Mouse (Mus musculus) spleen, adult 12 weeks (tissue): ENCODE results near the gene Pepd.

Experiments
- DNase-seq: peaks from one replicate; pipeline ENCODE4 v3.0.0; 2022; ENCODE audit warnings: low spot score

Pepd gene

GRCm38 (mm10) chr7:35027801-35028420, 115.7 kb downstream of the Pepd start:
- no peak for DNase-seq

DNA sequence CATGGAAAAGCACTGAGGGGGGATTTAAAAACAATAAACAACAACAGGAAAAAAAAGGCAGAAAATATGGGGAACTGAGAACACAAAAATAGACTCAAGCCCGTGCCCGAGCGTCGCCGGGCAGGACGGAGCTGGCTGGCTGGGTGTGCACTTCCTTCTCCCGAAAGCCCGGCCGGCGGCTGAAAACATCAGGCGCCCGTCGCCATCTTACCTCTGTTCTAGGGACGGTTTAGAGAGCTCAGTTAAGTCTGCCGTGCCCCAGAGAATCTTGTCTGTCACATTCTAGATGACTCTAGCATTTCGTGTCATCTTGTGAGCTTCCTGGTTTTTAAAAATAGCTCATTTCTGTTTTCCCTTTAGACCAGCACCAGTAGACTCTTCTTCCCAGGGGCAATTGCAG, 116.4 kb downstream of the Pepd start:
- DNase-seq = no peak

DNA sequence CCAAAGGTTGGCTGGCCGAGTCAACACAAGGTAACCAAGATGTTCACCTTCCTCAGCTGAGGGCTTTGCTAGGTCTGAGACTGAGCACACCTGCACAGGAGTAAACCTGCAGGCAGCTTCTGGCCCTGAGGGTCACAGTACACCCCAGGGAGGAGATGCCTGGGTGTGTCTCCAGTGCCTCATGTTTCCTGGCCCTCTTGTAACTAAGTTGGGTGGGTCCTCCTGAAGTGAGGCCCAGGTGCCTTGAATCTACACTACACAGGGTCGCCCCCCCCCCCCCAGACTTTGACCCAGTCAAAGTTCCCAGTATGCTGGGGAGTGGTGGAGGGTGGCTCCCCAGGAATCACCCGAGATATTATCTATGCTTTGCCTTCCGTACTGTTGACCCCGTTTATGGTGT, 117.0 kb downstream of the Pepd start:
- DNase-seq = no peak

DNA sequence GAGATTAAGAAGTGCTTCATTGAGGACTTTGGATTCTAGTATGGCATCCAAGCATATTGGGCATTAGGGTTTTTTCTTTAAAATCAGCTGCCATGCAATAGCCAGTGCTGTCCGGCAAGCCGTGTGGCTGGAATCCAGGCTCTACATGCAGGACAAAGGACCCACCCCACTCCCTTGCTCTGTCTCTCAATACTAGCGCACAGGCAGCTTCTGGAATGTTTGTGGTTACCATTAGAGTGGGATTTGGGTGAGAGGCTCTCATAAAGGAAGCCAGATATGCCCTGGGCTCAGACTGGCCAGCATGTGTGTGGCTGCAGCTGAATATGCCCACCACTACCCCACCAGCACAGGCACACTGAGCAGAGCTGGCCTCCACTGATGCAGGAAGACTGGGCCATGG, 117.5 kb downstream of the Pepd start:
- no peak for DNase-seq

GRCm38 (mm10) chr7:35030567-35030966, 118.4 kb downstream of the Pepd start:
- no peak for DNase-seq

DNA sequence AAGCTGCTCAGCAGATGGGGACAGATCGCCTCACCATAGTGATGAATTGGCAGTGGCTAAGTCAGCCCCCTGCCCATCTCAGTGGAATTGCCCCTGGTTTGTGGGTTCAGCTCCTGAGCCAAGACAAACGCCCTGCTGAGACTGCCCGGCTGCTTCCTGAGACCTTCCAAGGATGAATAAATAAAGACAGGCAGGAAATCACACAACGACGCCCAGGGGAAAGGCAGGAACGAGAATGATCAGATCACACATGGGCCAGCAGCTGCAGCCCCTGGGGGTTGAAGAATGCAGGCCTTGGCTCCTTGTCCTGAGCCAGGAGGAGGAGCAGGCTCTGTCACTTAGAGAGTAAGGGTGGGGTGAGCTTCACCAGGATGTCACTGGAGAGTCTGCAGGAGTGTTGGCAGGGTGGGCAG, 123.0 kb downstream of the Pepd start:
- DNase-seq = no peak

DNA sequence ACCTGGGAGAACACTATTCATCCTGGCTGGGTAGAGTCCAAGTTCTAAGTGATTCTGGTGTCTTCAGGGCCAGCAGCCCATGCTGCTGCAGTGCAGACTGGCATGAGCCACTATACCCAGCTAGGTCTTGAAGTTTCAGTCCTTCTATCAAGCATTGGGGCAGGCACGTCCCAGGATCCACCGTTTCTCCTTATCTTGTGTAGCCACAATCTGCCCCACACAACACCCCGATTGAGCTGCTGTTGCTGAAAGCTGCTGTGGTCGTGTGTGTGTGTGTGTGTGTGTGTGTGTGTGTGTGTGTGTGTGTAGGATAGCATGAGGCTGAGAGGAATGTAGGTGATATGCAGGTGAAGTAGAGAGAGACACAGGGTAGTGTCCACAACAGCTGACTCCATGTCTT, 123.4 kb downstream of the Pepd start:
- DNase-seq = no peak

DNA sequence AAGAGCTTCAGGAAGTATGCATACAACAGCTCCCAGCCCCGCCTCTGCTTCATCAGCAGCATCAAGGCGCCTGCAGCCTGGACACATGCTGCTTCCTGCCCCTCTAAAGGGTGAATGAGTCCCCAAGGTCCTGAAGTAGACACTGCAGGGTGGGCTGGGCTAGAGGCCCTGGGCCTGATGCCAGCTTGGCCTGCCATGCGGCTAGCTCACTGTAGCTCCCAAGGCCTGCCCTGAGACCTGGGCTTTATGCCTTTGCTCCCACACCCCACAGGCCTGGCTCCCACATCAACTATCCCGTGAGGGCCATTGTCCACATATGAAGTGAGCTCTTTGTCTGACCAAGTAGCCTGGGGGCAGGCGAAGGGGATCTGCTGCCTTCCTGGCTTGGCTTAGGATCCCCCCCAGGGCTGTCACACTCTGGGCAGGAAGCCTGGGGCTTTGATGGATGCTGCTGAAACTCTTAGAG, 124.1 kb downstream of the Pepd start:
- DNase-seq = no peak

DNA sequence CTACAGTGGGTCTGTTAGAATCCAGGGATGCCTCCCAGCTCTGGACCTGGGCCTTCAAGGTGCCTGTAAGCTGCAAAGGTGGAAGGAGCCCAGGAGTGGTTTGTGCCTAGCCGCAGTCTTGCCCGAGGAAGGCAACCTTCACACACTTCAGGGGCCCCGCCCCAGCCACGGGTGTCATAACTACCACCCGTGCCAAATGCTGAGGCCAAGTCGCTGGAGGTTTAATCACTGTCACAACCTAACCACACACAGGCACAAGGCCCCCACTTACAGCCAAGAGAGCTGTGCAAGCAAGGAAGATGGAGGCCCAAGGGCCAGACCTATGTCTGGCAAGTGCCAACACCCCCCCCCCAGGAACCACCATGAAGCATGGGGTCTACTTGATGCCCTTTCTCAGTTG, 125.2 kb downstream of the Pepd start:
- DNase-seq = no peak

DNA sequence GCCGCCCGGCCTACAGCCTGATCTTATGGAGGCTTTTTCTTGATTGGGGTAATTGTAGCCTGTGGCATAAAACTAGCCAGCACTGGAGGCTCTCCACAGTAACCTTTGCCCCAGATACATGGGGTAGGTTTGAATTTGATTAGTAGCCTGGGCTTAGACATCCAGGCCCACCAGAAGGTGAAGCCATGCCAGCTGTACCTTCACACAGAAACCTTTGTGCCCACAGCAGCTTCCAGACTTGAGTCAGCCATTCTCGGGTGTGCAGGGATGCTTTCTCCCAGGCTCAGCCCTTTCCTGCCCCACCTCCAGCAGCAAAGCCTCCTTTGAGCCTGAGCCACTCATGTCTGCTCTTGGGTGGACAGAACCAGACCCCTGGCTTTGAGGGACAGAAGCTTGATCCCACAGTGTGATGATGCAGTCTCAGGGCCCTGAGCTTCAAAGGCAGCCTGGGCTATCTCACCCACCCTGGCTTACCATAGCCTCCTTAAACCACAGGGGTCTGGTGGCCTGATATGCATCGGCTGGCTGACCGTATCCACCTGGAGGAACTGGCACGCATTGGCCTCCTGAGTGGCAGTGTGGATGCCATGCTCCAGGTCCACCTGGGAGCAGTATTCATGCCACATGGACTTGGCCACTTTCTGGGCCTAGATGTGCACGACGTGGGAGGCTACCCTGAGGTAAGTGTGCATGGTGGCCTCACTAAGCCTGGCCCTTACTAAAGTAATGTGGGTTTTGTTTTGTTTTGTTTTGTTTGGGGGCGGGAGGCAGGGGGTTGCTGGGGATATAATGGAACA, 128.2 kb downstream of the Pepd start:
- DNase-seq = no peak

GRCm38 (mm10) chr7:35041286-35042208, 129.4 kb downstream of the Pepd start:
- no peak for DNase-seq

GRCm38 (mm10) chr7:35042209-35042554, 130.0 kb downstream of the Pepd start:
- DNase-seq = no peak

DNA sequence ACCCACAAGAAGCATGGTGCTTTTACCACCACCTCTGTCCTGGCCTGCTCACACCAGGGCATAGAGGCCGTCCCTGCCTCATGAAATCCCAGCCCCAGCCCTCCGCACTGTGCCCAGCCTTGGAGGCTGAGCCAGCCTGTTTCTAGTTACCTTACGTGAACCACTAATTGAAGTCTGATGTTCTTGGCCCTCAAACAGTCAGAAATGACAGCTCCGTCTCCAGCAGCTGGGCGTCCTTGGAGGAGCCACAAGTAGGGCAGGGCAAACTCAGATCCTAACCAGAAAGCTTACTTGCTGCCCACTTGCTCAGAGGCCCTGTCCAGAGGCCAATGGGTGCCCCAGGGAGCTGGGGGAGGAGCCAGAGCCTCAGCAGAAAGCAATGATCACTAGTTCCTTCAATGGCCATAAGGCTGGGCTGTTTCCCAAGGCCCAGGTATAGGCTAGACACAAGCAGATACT, 130.6 kb downstream of the Pepd start:
- no peak for DNase-seq

DNA sequence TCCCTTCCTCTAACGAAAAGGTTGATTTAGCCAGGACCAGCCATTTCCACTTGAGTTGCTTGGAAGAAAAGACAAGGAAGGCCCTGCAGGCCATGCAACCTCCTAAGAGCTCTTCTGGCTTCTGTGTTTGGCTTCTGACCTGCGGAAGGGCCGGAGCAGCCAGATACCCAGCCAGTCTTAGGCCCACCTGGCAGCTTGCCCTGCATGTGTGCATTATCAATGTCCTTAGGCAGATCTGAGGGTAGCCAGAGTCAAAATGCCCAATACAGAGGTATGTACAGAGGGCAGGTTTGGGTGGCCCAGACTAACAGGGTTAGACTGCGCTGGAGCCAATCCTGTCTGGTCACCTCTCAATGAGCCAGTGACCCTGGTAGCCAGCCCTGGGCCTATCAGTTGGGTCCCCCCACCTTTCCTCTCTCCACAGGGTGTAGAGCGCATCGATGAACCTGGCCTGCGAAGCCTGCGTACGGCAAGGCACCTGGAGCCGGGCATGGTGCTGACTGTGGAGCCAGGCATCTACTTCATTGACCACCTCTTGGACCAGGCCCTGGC, 131.2 kb downstream of the Pepd start:
- DNase-seq = no peak

DNA sequence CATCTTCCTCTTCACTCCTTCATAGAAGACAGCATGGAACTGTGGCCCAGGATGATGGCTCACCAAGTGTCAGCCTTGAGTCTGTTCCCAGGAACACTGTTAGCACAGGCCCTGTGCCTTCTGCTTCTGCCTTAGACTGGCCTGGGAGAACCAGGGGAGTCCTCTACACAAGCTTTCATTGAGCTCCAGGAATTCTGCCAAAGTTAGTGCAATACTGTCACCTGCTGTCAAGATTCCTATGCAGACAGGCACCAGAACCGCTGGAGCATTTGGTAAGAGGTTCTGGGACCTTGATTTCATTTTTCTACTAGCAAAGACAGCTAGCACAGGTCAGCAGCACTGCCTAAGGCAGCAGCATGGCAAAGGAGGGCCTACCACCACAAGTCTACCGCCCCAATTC, 132.5 kb downstream of the Pepd start:
- no peak for DNase-seq

DNA sequence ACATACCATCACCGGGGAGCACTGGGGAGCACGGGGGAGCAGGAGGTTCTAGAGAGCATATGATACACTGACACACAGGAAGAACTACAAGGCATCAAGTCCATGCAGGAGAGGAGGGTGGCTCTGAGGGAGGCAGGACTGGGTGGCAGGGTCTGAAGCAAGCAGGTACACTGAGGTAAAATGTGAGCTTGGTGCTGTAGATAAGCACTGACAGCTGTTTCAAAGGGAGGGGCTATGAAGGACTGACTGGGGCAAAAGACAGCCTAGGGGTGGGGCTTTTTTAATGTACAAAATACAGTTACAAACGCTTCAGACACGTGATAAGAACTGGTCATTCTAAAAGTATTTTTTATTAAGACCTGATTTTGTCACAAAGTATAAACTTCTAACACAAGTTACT, 133.9 kb downstream of the Pepd start:
- no peak for DNase-seq

- DNase-seq = no peak
Measured at GRCm38 (mm10) chr7:35050540-35050939, 138.4 kb downstream of the Pepd start.

DNA sequence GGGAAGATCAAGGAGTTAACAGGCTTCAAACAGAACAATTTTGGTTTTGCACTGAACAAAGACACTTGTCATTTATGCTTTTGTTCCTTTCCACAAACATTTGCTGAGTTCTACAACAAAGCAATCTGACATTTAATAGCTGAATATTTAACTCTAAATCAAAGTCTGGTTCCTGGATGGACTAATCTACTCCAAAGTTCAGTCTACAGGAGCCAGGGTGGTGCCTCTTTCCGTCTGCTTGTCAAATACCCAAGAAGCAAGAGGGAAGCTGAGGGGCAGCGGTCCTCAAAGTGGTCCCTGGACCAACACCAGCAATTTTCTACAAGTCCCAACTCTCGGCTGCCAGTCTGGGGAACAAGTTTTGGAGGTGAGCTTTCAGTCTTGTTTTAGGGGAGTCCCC, 141.0 kb downstream of the Pepd start:
- no peak for DNase-seq

GRCm38 (mm10) chr7:35054286-35054685, 142.1 kb downstream of the Pepd start:
- DNase-seq = no peak

DNA sequence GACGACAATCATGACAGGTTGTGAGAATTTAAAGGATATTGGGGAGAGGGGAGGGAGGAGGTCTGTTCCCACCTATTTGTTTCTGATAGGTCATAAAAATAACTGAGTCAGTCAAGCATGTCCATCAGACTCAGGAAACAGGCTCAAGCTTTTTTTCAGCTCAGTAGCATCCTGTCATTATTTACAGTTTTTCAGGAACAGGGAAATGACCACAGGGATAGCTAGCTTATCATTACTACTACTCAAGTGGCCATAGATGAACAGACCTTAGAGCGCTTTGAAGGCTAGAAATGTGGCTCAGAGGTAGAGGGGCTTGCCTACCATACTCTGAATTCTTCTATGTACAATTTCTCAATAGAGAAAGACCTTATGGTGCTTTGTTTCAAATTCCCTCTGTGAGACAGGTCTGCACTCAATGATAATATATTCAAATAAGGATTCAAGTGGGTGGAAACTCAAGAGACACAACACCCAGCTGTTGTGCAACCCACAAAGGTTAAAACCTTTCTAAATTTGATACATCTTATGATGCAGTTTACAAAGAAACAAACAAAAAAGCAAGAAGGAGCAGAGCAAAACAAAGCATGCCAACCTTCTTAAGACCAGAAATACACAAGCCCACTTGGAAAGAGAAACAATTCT, 142.9 kb downstream of the Pepd start:
- no peak for DNase-seq

- no peak for DNase-seq
Measured at GRCm38 (mm10) chr7:35055619-35056435, 143.6 kb downstream of the Pepd start.
